Mouse (Mus musculus): ENCODE results near the gene Fam192a. TPM values are rescaled to one million over a fixed set of nuclear protein-coding genes. Genes with fewer than 3 reads are reported as not detected.

The Fam192a gene
- total RNA-seq, 2 experiments from 2014 or later: 38.0 to 39.3 TPM

- DNase-seq (ENCODE audit: low spot score in 2 of 2): no peak
These were observed 27.5 kb downstream of the Fam192a start for GRCm38 (mm10) chr8:94574159-94574907.

- no peak for DNase-seq (ENCODE audit: low spot score in 2 of 2)
These were observed 29.9 kb downstream of the Fam192a start for GRCm38 (mm10) chr8:94571896-94572295.

GRCm38 (mm10) chr8:94569419-94569818, 32.4 kb downstream of the Fam192a start:
- DNase-seq (ENCODE audit: low spot score in 2 of 2): no peak

GRCm38 (mm10) chr8:94568098-94568497, 33.7 kb downstream of the Fam192a start:
- no peak for DNase-seq (ENCODE audit: low spot score in 2 of 2)

GRCm38 (mm10) chr8:94567159-94567849, 34.5 kb downstream of the Fam192a start:
- DNase-seq (ENCODE audit: low spot score in 2 of 2): no peak

GRCm38 (mm10) chr8:94566446-94567158, 35.2 kb downstream of the Fam192a start:
- no peak for DNase-seq (ENCODE audit: low spot score in 2 of 2)

GRCm38 (mm10) chr8:94566033-94566432, 35.8 kb downstream of the Fam192a start:
- DNase-seq (ENCODE audit: low spot score in 2 of 2): no peak

- DNase-seq (ENCODE audit: low spot score in 2 of 2): no peak
These were observed 37.4 kb downstream of the Fam192a start for GRCm38 (mm10) chr8:94564421-94564820.

GRCm38 (mm10) chr8:94561256-94561655, 40.5 kb downstream of the Fam192a start:
- no peak for DNase-seq (ENCODE audit: low spot score in 2 of 2)

- DNase-seq (ENCODE audit: low spot score in 2 of 2): peak in 1 of 2 experiments; percentile 46
These were observed 44.5 kb downstream of the Fam192a start for GRCm38 (mm10) chr8:94557281-94557680.

- DNase-seq (ENCODE audit: low spot score in 2 of 2): no peak
These were observed 49.1 kb downstream of the Fam192a start for GRCm38 (mm10) chr8:94552696-94553095.

GRCm38 (mm10) chr8:94551471-94552422, 50.0 kb downstream of the Fam192a start:
- no peak for DNase-seq (ENCODE audit: low spot score in 2 of 2)

GRCm38 (mm10) chr8:94549998-94550397, 51.8 kb downstream of the Fam192a start:
- DNase-seq (ENCODE audit: low spot score in 2 of 2): no peak

GRCm38 (mm10) chr8:94549482-94549881, 52.3 kb downstream of the Fam192a start:
- DNase-seq (ENCODE audit: low spot score in 2 of 2): no peak

- no peak for DNase-seq (ENCODE audit: low spot score in 2 of 2)
These were observed 52.8 kb downstream of the Fam192a start for GRCm38 (mm10) chr8:94549041-94549440.

- no peak for DNase-seq (ENCODE audit: low spot score in 2 of 2)
These were observed 57.8 kb downstream of the Fam192a start for GRCm38 (mm10) chr8:94543981-94544380.

- no peak for DNase-seq (ENCODE audit: low spot score in 2 of 2)
These were observed 60.7 kb downstream of the Fam192a start for GRCm38 (mm10) chr8:94540889-94541795.

- no peak for DNase-seq (ENCODE audit: low spot score in 2 of 2)
These were observed 61.8 kb downstream of the Fam192a start for GRCm38 (mm10) chr8:94540025-94540424.

GRCm38 (mm10) chr8:94537456-94537855, 64.3 kb downstream of the Fam192a start:
- no peak for DNase-seq (ENCODE audit: low spot score in 2 of 2)

- DNase-seq (ENCODE audit: low spot score in 2 of 2): no peak
These were observed 66.2 kb downstream of the Fam192a start for GRCm38 (mm10) chr8:94535631-94536030.

Data from adrenal gland, adult 18-20 months (tissue).